Mouse (Mus musculus): ENCODE measurements around the gene Dynlt1a.
"Not testable (repeated sequence)": the region's sequence is repeated elsewhere in the genome, so short reads cannot be mapped to it uniquely, and the experiment has no call there.

Dynlt1a gene

GRCm38 (mm10) chr17:6283137-6283536 is 34.2 kb downstream of the Dynlt1a start:
- DNase-seq: not testable (repeated sequence)

GRCm38 (mm10) chr17:6280513-6280912 is 36.8 kb downstream of the Dynlt1a start:
- DNase-seq: not testable (repeated sequence)

DNA sequence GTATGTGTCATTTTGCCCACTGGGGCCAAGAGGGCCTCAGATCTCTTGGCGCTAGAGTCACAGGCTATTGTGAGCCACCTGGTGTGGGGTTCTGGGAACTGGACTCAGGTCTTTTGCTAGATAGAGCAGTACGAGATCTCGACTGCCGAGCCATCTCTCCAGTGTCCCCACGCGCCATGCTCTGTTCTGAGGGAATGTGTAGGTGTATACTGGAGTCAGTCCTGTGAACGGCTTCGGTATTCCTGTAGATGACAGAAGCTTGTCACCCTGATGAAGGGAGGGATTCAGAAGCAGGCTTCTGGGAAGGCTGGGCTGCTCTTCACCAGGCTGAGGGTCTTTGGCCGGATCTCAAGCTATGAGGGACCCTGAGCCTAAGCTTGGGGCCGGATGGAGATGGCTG is 37.5 kb downstream of the Dynlt1a start:
- not testable (repeated sequence) for DNase-seq

DNA sequence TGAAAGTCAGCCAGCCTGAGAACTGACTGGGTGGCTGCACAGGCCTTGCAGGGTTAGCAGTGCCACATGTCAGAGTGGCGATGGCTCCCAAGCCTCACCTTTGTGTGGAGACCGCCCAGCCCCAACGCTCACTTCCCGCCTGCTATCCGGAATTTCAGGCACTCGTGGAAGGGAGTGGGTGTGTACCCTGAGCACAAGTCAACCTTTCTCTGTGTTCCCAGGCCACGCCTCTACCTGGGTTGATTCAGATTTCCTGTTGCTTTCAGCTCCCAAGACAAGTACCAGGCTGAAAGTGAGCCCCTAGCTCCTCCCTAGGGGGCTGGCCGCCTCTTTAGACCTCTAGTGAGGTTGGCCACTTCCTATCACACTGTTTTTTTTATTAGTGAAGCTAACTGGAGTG is 38.1 kb downstream of the Dynlt1a start:
- DNase-seq: not testable (repeated sequence)

GRCm38 (mm10) chr17:6274693-6275092 is 42.6 kb downstream of the Dynlt1a start:
- DNase-seq: not testable (repeated sequence)

DNA sequence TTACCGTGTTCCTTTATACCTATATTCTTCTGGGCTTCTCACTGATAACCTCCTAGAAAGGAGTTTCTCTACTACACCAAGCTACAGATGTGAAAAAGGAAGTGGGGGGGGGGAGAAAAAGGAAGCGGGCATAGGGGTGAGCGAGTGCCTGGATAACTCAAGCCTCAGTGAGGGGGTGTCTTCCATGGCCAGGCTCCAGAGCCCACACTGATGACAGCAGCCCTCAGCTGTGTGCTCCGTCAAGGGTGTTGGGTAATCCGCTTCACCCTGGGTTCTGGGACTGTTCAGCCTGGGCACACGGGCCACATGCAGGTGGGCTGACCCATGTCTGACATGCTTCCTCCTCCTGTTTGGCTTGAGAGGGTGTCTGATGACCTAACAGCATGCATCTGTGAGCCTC is 45.3 kb downstream of the Dynlt1a start:
- DNase-seq: not testable (repeated sequence)

DNA sequence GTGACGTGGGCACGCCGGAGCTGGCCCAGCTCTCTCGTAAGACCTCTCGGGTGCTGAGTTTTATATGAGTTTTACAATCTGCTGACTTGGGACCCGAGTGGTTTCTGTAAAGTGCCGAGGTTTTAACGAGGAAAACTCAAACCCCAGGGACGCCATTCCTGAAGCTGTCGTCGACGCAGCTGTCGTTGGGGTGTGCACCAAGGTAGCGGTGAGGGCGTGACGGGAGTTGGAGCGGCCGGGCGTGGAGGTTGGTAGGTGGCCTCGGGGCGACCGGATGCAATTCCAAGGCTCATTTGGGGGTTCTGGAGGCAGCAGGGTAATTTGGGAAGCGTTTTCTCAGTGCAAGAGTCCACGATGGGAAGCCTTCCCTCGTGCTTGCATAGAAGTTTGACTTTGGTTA is 46.5 kb downstream of the Dynlt1a start:
- DNase-seq: not testable (repeated sequence)

DNA sequence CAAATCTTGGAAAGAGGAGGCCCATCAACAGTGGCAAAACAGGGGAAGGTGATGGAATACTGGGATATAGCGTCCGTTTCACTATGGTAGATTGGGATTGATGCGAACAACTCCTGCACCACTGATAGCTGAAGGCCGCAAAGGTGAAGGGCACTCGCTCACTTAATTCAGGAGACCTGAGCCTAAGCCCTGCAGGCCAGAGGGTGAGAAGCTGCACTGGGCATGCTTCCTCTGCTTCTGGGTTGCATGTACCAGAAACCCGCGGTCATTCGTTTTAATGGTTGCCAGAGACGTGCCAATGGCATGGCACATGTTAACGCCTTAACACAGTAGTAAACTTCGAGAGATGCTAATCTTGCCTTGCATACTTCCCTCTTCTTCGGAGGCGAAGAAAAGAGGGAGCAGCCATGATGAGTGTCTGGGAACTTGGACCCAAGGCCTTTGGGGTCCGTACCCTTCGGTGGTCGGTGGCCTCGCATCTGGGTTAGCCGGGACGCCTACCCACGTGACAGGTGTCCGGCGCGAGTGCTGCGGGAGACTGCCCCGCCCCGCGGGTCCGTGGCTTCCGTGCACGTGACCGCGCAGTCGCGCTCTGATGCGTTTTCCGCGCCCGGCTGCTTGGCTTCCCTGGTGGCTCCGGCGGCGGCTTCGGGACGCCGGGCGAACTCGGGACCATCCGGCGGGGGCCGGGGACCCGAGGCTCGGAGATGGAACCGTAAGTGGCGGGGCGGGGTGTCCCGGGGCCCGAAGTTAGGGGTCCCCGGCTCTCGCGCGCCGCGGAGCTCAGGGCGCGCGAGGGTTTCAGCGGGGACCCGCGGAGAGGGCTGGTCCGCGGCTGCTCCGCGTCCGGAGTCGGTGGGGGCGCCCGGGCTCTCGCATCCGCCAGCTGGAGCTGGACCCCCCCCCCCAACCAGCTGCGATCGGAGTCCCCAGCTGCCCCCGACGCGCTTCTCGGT is 47.1 kb downstream of the Dynlt1a start:
- DNase-seq: peak; percentile 18

DNA sequence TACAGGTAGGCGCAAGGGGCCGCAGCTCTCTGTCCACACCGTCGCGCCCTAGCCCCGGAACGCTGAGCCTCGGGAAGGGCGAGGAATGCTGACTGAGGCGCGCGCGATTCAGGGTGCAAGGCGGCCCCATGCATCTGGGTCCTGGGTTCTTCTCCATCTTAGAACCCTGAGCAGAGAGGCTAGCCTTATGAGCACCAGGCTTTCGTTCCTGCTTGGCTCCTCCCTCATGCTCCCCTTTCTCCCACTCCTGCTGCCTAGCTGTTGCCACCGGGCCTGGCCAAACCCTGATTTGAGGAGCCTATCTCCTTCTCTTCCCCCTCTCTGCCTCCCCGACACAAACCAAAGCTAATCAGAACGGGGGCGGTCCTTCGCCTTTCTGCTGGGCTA is 60.2 kb downstream of the Dynlt1a start:
- DNase-seq: peak; percentile 66

DNA sequence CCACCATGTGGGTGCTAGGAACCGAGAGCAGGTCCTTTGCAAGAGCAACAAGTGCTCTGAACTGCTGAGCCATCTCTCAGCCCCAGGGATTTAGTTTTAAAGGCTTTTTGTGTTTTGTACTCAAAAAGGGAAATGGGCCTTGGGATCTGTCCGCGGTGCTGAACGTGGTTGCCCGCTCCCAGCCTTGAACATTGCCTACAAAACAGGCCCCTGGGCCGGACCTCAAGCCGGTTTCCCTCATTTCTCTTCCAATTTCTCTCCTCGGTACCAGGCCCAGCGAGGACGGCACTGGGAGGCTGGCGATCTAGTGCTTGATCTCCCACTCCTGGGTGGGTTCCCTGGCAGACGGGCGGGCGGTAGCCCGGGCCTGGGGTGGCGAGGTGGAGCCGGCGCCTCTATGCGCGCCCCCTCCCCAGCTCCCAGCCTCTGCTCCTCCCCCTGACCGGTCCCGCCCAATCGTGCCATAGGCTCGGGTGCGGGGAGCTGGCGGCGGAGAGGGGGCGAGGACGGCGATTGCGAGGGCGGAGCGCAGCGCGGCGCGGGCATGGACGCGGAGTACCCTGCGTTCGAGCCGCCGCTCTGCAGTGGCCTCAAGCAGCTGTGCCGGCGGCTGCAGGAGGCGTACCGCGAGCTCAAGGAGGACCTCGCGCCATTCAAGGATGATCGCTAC is 60.8 kb downstream of the Dynlt1a start, which contains the start of gene Tmem181a:
Gene Tmem181a, plus strand, starts transcription at position 461 of the 670 bp plus-strand sequence.
- not testable (repeated sequence) for DNase-seq
